ENCODE assay signal across 18 mouse cellular contexts in the genomic region with DNA sequence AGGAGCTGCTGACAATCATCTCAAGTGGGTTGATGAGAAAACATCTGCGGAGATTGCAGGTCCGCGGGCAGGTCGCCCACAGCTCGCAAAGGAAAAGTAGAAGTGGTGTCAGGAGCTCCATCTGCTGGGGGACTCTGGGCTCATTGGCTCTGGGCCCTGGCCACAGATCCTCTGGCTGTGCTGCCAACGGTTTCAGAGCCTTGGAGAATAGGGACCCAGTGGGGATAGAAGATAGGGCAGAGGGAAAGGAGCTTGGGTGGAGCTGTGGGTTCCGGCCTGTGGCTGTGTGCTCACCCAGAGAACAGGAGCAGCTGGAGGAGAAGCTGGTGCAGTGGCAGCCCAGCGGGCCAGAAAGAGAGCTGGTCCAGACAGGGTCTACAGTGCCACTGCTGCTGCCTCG.
DNase-seq lines count a peak whose midpoint lies in the region; ATAC-seq lines count a peak whose summit lies in the region.
"Had no signal": no experiment of that assay in that cellular context is flagged by ENCODE, and none has a peak within 500 bp of the region (broad histone marks: within the 10 kb centered on the region; RNA-seq: fewer than 3 reads in every experiment).

No protein-coding gene starts in this region.

- no peaks in the 10 kb centered on the region for H3K4me1 ChIP-seq in heart, embryonic 12.5 days (replicated peaks)
- H3K4me1 ChIP-seq: embryonic facial prominence, embryonic 12.5 days; heart, embryonic 13.5 days; hindbrain, embryonic 10.5 days; intestine, embryonic 15.5 days had no signal

- peak; percentile 88 for DNase-seq in heart, adult 11 months
- DNase-seq in ovary, postnatal 36 days (ENCODE audit: low spot score), result peak; percentile 11
- DNase-seq in ovary, postnatal 14 days (ENCODE audit: low spot score), result no peak
- peak; percentile 12 for DNase-seq in adrenal gland, postnatal 25 days
- no peak for DNase-seq in spleen, adult 18-20 months
- DNase-seq: cerebellum, adult 8-10 months; cerebellum, postnatal 25 days; gastrocnemius, postnatal 10 days; heart, postnatal 14 days; kidney, adult 18-20 months had no signal

- H3K36me3 ChIP-seq in heart, embryonic 12.5 days, result no peaks in the 10 kb centered on the region
- H3K36me3 ChIP-seq: embryonic facial prominence, embryonic 12.5 days; heart, embryonic 13.5 days; hindbrain, embryonic 10.5 days; intestine, embryonic 15.5 days had no signal

- WGBS in heart, embryonic 12.5 days, result 80% methylated on average over 9 of the region's 9 CpGs

- no peak overlapping the region for H3K4me2 ChIP-seq in heart, embryonic 12.5 days
- H3K4me2 ChIP-seq: embryonic facial prominence, embryonic 12.5 days; heart, embryonic 13.5 days; hindbrain, embryonic 14.5 days; intestine, embryonic 15.5 days had no signal

- no peak for ATAC-seq in heart, embryonic 12.5 days (ENCODE audit: insufficient number of reproducible peaks, low FRiP score)
- ATAC-seq: forebrain, embryonic 16.5 days; intestine, embryonic 15.5 days had no signal

- H3K4me3 ChIP-seq in heart, embryonic 12.5 days, result no peak overlapping the region
- H3K4me3 ChIP-seq: embryonic facial prominence, embryonic 12.5 days; heart, adult 2 months; heart, embryonic 13.5 days; hindbrain, embryonic 10.5 days; intestine, embryonic 15.5 days had no signal

- H3K27ac ChIP-seq in heart, embryonic 12.5 days (ENCODE audit: poor library complexity, severe bottlenecking), result no peak overlapping the region
- H3K27ac ChIP-seq: embryonic facial prominence, embryonic 12.5 days; heart, adult 2 months; heart, embryonic 13.5 days; hindbrain, embryonic 10.5 days; hindbrain, embryonic 14.5 days; intestine, embryonic 15.5 days had no signal

- no peaks in the 10 kb centered on the region for H3K27me3 ChIP-seq in heart, embryonic 12.5 days (replicated peaks)
- H3K27me3 ChIP-seq: embryonic facial prominence, embryonic 12.5 days; heart, embryonic 13.5 days; intestine, embryonic 15.5 days had no signal

- peaks cover 46% of the 10 kb centered on the region for H3K9me3 ChIP-seq in heart, embryonic 12.5 days (replicated peaks)
- H3K9me3 ChIP-seq: intestine, embryonic 15.5 days had no signal

- no peak overlapping the region for H3K9ac ChIP-seq in heart, embryonic 12.5 days
- H3K9ac ChIP-seq: embryonic facial prominence, embryonic 12.5 days; heart, embryonic 13.5 days; hindbrain, embryonic 14.5 days; intestine, embryonic 15.5 days had no signal

Comparison
In these comparisons a context has a peak if more than half of its experiments do, and no peak if none do; other contexts are left out.
1. DNase-seq: peak in heart, adult 11 months (single experiment), ovary, postnatal 36 days (single experiment) and adrenal gland, postnatal 25 days (single experiment); none in ovary, postnatal 14 days (single experiment) and spleen, adult 18-20 months (0 of 2).